Mouse (Mus musculus) stomach, postnatal 0 days (tissue): ENCODE measurements around the gene Trnt1.

Experiments
- CTCF ChIP-seq: IDR thresholded peaks from 2 replicates; pipeline ENCODE4 v1.5.1; 2016; ENCODE audit warnings: antibody characterized with exemption, low read depth, mild to moderate bottlenecking, moderate library complexity
- EP300 ChIP-seq: optimal IDR thresholded peaks from 2 replicates; pipeline ENCODE3; 2016; ENCODE audit warnings: antibody characterized with exemption

DNA sequence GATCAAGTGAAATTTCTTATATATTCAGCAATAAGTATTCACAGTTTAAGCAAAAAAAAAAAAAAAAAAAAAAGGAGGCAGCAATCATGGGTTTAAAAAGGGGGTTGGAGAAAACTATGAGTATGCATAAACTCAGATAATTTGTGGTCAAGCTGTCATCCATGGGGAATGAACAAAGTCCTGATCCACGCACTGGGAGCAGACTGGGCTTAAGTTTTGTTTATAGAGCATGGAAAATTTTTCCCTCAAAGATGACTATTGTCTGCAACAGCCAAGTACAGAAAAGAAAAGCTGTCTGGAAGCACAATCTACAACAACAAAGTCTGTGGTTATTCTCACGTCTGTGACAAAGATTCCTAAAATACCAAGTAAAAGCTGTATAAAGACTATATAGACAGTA is 40.2 kb downstream of the Trnt1 start:
- TF ChIP-seq CTCF (no peak), EP300 (no peak)
